In genomic region chr2:164817703-164818102, GRCm38 (mm10) we compare ENCODE assay signal across 16 mouse cellular contexts. TPM values are rescaled to one million over a fixed set of nuclear protein-coding genes. Genes with fewer than 3 reads are reported as not detected.
DNase-seq lines count a peak whose midpoint lies in the region; ATAC-seq and TF ChIP-seq lines count a peak whose summit lies in the region.
"Had no signal": no experiment of that assay in that cellular context is flagged by ENCODE, and none has a peak within 500 bp of the region (broad histone marks: within the 10 kb centered on the region; RNA-seq: fewer than 3 reads in every experiment).

No protein-coding gene starts in this region.

- no peaks in the 10 kb centered on the region for H3K9me3 ChIP-seq in heart, embryonic 12.5 days (replicated peaks)
- no peaks in the 10 kb centered on the region for H3K9me3 ChIP-seq in lung, embryonic 14.5 days (ENCODE audit: low read depth, low read length)
- no peaks in the 10 kb centered on the region for H3K9me3 ChIP-seq in stomach, embryonic 15.5 days
- H3K9me3 ChIP-seq: neural tube, embryonic 13.5 days had no signal

- intact Hi-C loops in gastrocnemius, postnatal 36 days (cut with DNase I) = no loop called here

- peaks cover 20% of the 10 kb centered on the region for H3K4me1 ChIP-seq in heart, embryonic 12.5 days (replicated peaks)
- H3K4me1 ChIP-seq in lung, embryonic 14.5 days (ENCODE audit: insufficient read depth) = peaks cover 6% of the 10 kb centered on the region; the same call in 1 of the 2 replicates
- H3K4me1 ChIP-seq in stomach, embryonic 15.5 days = peaks cover 12% of the 10 kb centered on the region; the same call in 1 of the 2 replicates

- H3K4me2 ChIP-seq in heart, embryonic 12.5 days = no peak overlapping the region
- no peak overlapping the region for H3K4me2 ChIP-seq in lung, embryonic 14.5 days
- H3K4me2 ChIP-seq in stomach, embryonic 15.5 days = no peak overlapping the region
- H3K4me2 ChIP-seq: neural tube, embryonic 13.5 days had no signal

- H3K27me3 ChIP-seq in heart, embryonic 12.5 days (replicated peaks) = no peaks in the 10 kb centered on the region
- no peaks in the 10 kb centered on the region for H3K27me3 ChIP-seq in lung, embryonic 14.5 days (ENCODE audit: insufficient read depth, low read length)
- no peaks in the 10 kb centered on the region for H3K27me3 ChIP-seq in stomach, embryonic 15.5 days (replicated peaks)
- H3K27me3 ChIP-seq: neural tube, embryonic 13.5 days had no signal

- H3K4me3 ChIP-seq in heart, embryonic 12.5 days = no peak overlapping the region
- H3K4me3 ChIP-seq in lung, embryonic 14.5 days (ENCODE audit: low read depth, low read length) = no peak overlapping the region
- H3K4me3 ChIP-seq in stomach, embryonic 15.5 days (replicated peaks) = no peak overlapping the region
- H3K4me3 ChIP-seq: neural tube, embryonic 13.5 days had no signal

- 60% methylated on average over 5 of the region's 5 CpGs for WGBS in heart, embryonic 12.5 days
- WGBS in lung, embryonic 14.5 days = 38% methylated on average over 5 of the region's 5 CpGs
- 45% methylated on average over 5 of the region's 5 CpGs for WGBS in stomach, embryonic 15.5 days

- no peak overlapping the region for H3K9ac ChIP-seq in heart, embryonic 12.5 days
- no peak overlapping the region for H3K9ac ChIP-seq in lung, embryonic 14.5 days
- no peak overlapping the region for H3K9ac ChIP-seq in stomach, embryonic 15.5 days
- H3K9ac ChIP-seq: forebrain, postnatal 0 days; neural tube, embryonic 13.5 days had no signal

- TF ChIP-seq CTCF in lung, embryonic 14.5 days (IDR thresholded peaks at IDR 0.05; ENCODE audit: low read depth) = no peak

- DNase-seq in heart, adult 9 months (ENCODE audit: low spot score in 2 of 2) = no peak
- peak; percentile 52 for DNase-seq in lung, embryonic 14.5 days
- DNase-seq in lung, postnatal 25 days (ENCODE audit: low spot score) = no peak
- peak; percentile 50 for DNase-seq in embryo, embryonic 11 days
- no peak for DNase-seq in cerebellum, adult 11-12 months
- no peak for DNase-seq in gastrocnemius, postnatal 36 days
- DNase-seq: adrenal gland, postnatal 14 days; B cell, adult 2 months; forebrain, postnatal 0 days; kidney, adult 18-20 months had no signal

- 0 out of 2 replicates have a peak, but pooled peaks have one; percentile 31 for ATAC-seq in heart, embryonic 12.5 days (ENCODE audit: insufficient number of reproducible peaks, low FRiP score)
- peak; percentile 42 for ATAC-seq in lung, embryonic 14.5 days (ENCODE audit: insufficient read depth)
- no peak for ATAC-seq in stomach, embryonic 15.5 days (ENCODE audit: insufficient read depth, low FRiP score, low read depth)
- ATAC-seq: forebrain, postnatal 0 days had no signal

- peaks cover 27% of the 10 kb centered on the region for H3K36me3 ChIP-seq in heart, embryonic 12.5 days
- no peaks in the 10 kb centered on the region for H3K36me3 ChIP-seq in lung, embryonic 14.5 days (ENCODE audit: insufficient read depth)
- peaks cover 6% of the 10 kb centered on the region; the same call in 1 of the 2 replicates for H3K36me3 ChIP-seq in stomach, embryonic 15.5 days

- H3K27ac ChIP-seq in heart, embryonic 12.5 days (ENCODE audit: poor library complexity, severe bottlenecking) = peak overlapping the region; percentile 22; the same call in 1 of the 2 replicates
- H3K27ac ChIP-seq in lung, embryonic 14.5 days (ENCODE audit: low read depth) = peak overlapping the region; percentile 21; the same call in 1 of the 2 replicates
- peak overlapping the region; percentile 14; the same call in 1 of the 2 replicates for H3K27ac ChIP-seq in stomach, embryonic 15.5 days
- H3K27ac ChIP-seq: neural tube, embryonic 13.5 days had no signal

RNA-seq across cellular contexts. Expression of gene Zswim1, which starts 4.8 kb away (rescaled TPM):
- 9.8 and 10.1 TPM in 2 replicates for polyA plus RNA-seq in heart, embryonic 12.5 days (2016; fragmentation: Nextera tagmentation; extraction: Ambion mirVana)
- polyA plus RNA-seq in lung, embryonic 14.5 days (2014; fragmentation: Nextera tagmentation; extraction: Ambion mirVana) = 20.8 and 21.1 TPM in 2 replicates
- 13.1 and 13.5 TPM in 2 replicates for polyA plus RNA-seq in stomach, embryonic 15.5 days (2015; fragmentation: Nextera tagmentation; extraction: Ambion mirVana)
- total RNA-seq in gastrocnemius, postnatal 36 days (2021) = 1 to 10 TPM; 3.0 to 4.6 TPM

RNA-seq across cellular contexts. Expression of gene Spata25, which starts 10.6 kb away (rescaled TPM):
- polyA plus RNA-seq in heart, embryonic 12.5 days (2016; fragmentation: Nextera tagmentation; extraction: Ambion mirVana) = not detected in 2 replicates
- not detected in 2 replicates for polyA plus RNA-seq in lung, embryonic 14.5 days (2014; fragmentation: Nextera tagmentation; extraction: Ambion mirVana)
- not detected in 2 replicates for polyA plus RNA-seq in stomach, embryonic 15.5 days (2015; fragmentation: Nextera tagmentation; extraction: Ambion mirVana)
- under 1 TPM in 1 of 2 experiments, not detected in 1; 0.36 TPM for total RNA-seq in gastrocnemius, postnatal 36 days (2021)
- total RNA-seq: adrenal gland, postnatal 14 days; megakaryocyte-erythroid progenitor cell, adult 5-6 weeks had no signal
- polyA plus RNA-seq: forebrain, postnatal 0 days; heart, embryonic 14.5 days; limb, embryonic 11.5 days; neural tube, embryonic 13.5 days had no signal

RNA-seq across cellular contexts. Expression of gene Zswim3, which starts 12.8 kb away (rescaled TPM):
- 5.4 and 6.7 TPM in 2 replicates for polyA plus RNA-seq in heart, embryonic 12.5 days (2016; fragmentation: Nextera tagmentation; extraction: Ambion mirVana)
- 6.7 and 7.0 TPM in 2 replicates for polyA plus RNA-seq in lung, embryonic 14.5 days (2014; fragmentation: Nextera tagmentation; extraction: Ambion mirVana)
- 7.9 and 8.5 TPM in 2 replicates for polyA plus RNA-seq in stomach, embryonic 15.5 days (2015; fragmentation: Nextera tagmentation; extraction: Ambion mirVana)
- 1 to 10 TPM; 1.2 TPM for total RNA-seq in gastrocnemius, postnatal 36 days (2021)

RNA-seq across cellular contexts. Expression of gene Acot8, which starts 13.0 kb away (rescaled TPM):
- 14.9 and 16.1 TPM in 2 replicates for polyA plus RNA-seq in heart, embryonic 12.5 days (2016; fragmentation: Nextera tagmentation; extraction: Ambion mirVana)
- 16.2 and 17.8 TPM in 2 replicates for polyA plus RNA-seq in lung, embryonic 14.5 days (2014; fragmentation: Nextera tagmentation; extraction: Ambion mirVana)
- 21.9 and 22.9 TPM in 2 replicates for polyA plus RNA-seq in stomach, embryonic 15.5 days (2015; fragmentation: Nextera tagmentation; extraction: Ambion mirVana)
- total RNA-seq in gastrocnemius, postnatal 36 days (2021) = 1 to 10 TPM; 6.9 to 8.6 TPM

RNA-seq across cellular contexts. Expression of gene Ctsa, which starts 15.0 kb away (rescaled TPM):
- 169 and 175 TPM in 2 replicates for polyA plus RNA-seq in heart, embryonic 12.5 days (2016; fragmentation: Nextera tagmentation; extraction: Ambion mirVana)
- 114 and 125 TPM in 2 replicates for polyA plus RNA-seq in lung, embryonic 14.5 days (2014; fragmentation: Nextera tagmentation; extraction: Ambion mirVana)
- 132 and 159 TPM in 2 replicates for polyA plus RNA-seq in stomach, embryonic 15.5 days (2015; fragmentation: Nextera tagmentation; extraction: Ambion mirVana)
- 10 to 100 TPM; 45.6 to 49.4 TPM for total RNA-seq in gastrocnemius, postnatal 36 days (2021)

Comparison
In these comparisons a context has a peak if more than half of its experiments do, and no peak if none do; other contexts are left out.
1. DNase-seq: peak in lung, embryonic 14.5 days (single experiment) and embryo, embryonic 11 days (single experiment); none in heart, adult 9 months (0 of 2), lung, postnatal 25 days (single experiment), cerebellum, adult 11-12 months (single experiment) and gastrocnemius, postnatal 36 days (0 of 2).
2. Peak in every context shown above with its lines, with median percentiles within 50 percentile points of each other: H3K27ac ChIP-seq.